Mouse (Mus musculus) megakaryocyte-erythroid progenitor cell, adult 5 weeks (primary cell): Measurements from ENCODE around the gene Gnb5. TPM values are rescaled to one million over a fixed set of nuclear protein-coding genes. Genes with fewer than 3 reads are reported as not detected.

Experiments used
- polyA plus RNA-seq: library from polyadenylated mRNA; stranded (reverse); fragments of >175 nt; gene quantifications from 2 replicates; pipeline ENCODE4 v1.2.3, GENCODE M21; 2012

Gnb5 gene
- polyA plus RNA-seq: 0.71 and 0.99 TPM in 2 replicates

DNA sequence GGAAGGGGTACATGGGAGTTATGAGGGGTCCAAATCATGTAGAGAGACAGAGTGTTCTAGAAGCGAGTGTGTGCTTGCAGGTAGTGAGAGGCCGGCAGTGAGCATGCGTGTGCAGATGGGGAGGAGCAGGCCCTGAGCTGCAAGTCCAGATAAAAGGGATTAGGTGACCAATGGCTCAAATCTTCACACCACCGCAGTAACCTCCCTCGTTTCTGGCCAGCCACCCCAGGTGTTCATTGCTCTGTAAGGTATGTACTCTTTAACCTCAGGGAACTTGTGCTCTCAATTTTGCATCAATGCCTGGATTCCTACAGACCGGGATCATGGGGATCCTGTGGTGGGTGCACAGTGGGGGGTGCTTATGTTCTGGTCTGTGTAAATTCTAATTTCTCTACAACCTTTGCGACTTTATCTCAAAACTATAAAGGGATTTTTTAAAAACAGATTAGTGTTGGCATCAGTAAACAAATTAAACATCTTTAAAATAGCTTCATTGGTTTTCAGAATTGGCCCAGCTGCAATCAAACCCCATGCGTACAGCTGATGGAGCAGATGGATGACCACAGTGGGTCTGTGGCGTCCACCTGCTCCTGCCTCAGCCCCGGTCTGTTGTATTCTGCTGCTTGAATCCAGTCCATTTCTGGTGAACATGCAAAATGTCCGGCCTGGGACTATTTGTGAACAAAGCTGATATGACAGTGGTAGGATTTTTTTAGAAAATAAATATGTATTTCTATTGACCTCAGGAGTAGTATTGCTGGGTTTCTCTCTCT, at the start of gene Gnb5:
Gene Gnb5, plus strand, starts transcription at position 163 of the 773 bp plus-strand sequence.

DNA sequence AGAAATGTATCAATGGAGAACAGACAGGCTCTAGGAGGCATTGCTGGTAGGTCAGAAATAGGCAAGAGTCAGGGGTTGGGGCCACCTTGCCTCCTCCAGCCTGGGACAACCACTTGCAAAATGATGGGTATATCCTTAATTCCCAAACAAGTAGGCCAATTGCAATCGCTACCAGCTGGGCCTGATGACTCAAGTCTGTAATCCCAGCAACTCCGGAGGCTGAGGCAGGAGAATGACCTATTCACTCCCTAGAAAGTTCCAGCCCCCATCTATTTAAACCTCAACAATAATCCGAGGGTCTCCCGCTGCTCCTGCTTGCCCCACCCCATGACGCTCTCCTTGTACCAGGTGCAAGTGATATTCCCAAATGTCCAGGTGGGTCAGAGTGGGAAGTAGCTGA, 41.4 kb downstream of the Gnb5 start, which contains the start of gene Bcl2l10:
Gene Bcl2l10, plus strand, starts transcription at position 301 of the 400 bp plus-strand sequence.

Other genes starting within 250 kb of the Gnb5 start
- 35.9 and 40.2 TPM in 2 replicates for gene Myo5a, start 235.3 kb upstream of the Gnb5 start, polyA plus RNA-seq
- 0.05 and 0.32 TPM in 2 replicates for gene Myo5c, start 74.3 kb upstream of the Gnb5 start, polyA plus RNA-seq
- gene Bcl2l10, start 41.5 kb downstream of the Gnb5 start, polyA plus RNA-seq: not detected in 2 replicates
- 23.6 and 26.4 TPM in 2 replicates for gene Mapk6, start 103.7 kb downstream of the Gnb5 start, polyA plus RNA-seq
- gene Leo1, start 135.2 kb downstream of the Gnb5 start, polyA plus RNA-seq: 9.4 and 14.8 TPM in 2 replicates